Mouse (Mus musculus) liver, adult (tissue): ENCODE data around the gene Runx2.

Experiments used
- GATA4 ChIP-seq: IDR thresholded peaks from 2 replicates; pipeline ENCODE4 v1.6.1; 2014; ENCODE audit warnings: mild to moderate bottlenecking, low read length; ENCODE audit not compliant: insufficient replicate concordance

Runx2 gene

GRCm38 (mm10) chr17:44500306-44500899, 314.2 kb downstream of the Runx2 start:
- TF ChIP-seq GATA4: no peak

GRCm38 (mm10) chr17:44490164-44490794, 324.3 kb downstream of the Runx2 start:
- TF ChIP-seq GATA4: no peak

- no peak for TF ChIP-seq GATA4
Observed at GRCm38 (mm10) chr17:44489346-44489745, 325.3 kb downstream of the Runx2 start.

- TF ChIP-seq GATA4: no peak
Observed at GRCm38 (mm10) chr17:44487514-44488244, 326.9 kb downstream of the Runx2 start.

DNA sequence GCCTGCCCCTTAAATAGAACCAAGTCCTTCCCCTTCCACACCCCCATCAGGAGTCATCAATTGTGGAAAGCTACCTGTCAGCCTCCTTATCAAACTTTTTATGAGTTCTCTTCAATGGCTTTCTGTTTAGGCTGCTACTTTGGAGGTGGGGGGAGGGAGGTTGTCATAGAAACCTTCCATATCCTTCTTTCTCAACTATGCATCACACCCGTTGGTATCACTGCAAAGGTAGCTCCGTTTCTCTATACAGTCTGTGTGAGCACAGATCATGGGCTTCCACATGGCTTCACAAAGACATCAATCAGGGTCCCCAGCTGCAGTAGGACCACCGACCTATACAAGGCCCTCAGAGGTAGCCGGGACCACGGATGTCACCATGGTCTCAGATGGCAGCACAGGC, 329.3 kb downstream of the Runx2 start:
- no peak for TF ChIP-seq GATA4

GRCm38 (mm10) chr17:44479918-44480317, 334.7 kb downstream of the Runx2 start:
- TF ChIP-seq GATA4: no peak

DNA sequence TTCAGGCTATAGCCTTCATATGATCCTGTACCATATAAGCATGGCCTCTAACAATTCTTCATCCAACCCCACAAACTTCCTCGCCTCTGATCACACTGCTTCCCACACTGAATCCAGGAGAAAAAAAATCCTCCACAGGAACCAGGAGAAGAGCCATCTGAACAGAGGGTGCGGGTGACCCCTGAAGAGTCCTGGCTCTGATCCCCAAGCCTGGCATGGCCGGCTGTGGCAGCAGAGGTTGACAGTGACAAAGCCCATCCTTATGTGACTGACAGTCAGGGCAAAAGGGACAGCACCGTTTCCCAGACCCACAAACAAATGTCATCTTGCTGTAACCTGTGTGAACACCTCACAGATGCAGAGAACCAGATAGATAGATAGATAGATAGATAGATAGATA, 335.1 kb downstream of the Runx2 start:
- no peak for TF ChIP-seq GATA4

- TF ChIP-seq GATA4: no peak
Observed at GRCm38 (mm10) chr17:44475910-44476309, 338.7 kb downstream of the Runx2 start.

GRCm38 (mm10) chr17:44474280-44474679, 340.3 kb downstream of the Runx2 start:
- no peak for TF ChIP-seq GATA4

DNA sequence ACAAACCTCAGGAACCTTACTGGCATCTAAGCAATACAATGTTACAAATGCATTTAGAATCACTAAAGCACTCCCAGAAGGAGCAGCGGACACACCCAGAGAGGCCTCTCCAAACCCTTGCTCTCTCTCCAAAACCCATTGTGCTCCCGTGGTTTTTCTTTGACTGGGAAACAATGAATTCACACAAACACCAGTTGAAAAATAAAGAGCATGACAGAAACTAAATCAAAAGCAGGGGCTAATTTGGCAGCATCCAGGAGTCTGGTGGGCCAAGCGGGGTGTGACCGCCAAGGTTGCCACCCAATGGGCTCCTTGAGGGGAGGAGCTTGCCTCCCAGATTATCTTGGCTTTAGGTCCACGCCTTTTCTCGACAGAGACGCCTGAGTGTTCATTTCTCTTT, 341.9 kb downstream of the Runx2 start:
- no peak for TF ChIP-seq GATA4

DNA sequence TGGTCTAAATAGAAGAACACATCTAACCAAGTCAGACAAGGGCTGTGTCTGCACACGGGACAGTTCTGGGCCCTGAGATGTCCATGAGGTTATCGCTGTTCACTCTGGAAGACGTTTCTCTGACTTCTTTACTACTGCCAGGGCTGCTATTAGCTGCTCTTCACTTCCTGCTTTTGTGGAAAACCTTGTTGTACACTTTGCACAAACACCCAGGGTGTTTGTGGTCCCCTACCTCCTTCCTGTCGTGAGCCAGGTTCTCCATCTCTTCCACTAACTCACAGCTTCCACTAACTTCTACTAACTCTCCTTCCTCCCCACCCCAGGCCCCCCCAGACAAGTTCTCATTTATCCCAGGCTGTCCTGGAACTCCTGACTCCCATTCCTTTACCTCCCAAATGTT, 350.9 kb downstream of the Runx2 start:
- no peak for TF ChIP-seq GATA4

GRCm38 (mm10) chr17:44460156-44460555, 354.4 kb downstream of the Runx2 start:
- no peak for TF ChIP-seq GATA4

GRCm38 (mm10) chr17:44459029-44459428, 355.6 kb downstream of the Runx2 start:
- no peak for TF ChIP-seq GATA4

DNA sequence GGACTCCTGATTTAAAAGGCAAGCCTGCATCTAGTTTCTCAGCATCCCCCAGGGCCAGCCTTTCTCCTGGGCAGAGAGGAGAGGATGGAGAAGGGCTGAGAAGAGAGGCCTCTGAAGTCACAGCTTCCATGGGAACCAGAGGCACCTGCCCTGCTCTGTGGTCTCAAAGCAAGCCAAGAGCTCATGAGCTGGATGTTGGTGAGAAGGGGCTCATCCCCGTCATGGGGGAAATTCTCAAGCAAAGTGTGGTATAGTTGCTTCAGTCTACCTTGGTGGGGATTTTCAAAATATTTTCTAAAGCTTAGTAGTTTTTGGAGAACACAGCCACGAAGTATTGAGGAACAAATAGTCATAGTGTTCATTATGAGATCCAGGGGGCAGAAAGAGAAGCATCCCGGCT, 357.9 kb downstream of the Runx2 start:
- TF ChIP-seq GATA4: no peak

DNA sequence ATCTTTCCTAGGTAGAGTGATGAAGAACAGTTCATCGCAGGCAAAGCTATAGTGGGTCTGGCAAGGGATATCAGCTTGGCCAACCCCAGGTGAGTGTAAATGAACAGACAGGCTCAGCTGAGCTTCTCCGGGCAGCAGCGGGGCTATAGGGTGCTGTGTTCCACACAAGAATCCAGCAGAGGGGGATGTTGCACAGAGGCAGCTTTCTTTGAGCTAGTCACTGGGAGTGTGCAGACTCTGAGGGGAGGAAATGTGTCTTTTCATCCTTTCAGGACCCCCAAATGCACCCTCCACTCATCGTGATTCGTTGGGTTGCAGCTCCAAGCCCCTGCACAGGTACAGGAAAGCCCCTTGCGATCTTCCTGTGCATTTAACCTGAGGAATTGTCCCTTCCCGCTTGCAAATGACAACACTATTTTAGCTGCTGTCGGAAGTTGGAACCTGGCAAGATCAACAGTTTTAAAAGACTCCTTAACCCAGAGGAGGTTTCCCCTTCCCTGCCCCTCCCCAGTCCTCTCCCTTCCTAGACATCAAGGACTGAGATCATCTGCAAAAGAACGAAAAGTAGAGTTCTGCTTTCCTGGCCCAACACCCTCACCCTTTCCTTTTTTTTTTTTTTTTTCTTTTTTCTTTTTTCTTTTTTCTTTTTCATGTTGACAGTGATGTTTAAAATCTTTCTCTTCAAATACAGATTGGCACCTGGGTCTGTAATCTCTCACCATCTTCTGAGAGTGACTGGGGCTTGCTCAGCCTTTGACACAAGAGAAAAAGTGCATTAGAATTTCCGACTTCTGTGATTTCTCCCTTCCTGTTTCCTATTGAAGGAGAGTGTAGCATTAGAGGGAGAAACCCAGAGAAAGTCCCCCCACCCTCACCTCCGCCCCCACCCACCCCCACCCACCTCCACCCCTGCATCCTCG, 358.7 kb downstream of the Runx2 start:
- TF ChIP-seq GATA4: no peak
